Mouse (Mus musculus): ENCODE data around the gene Ddi2.

The Ddi2 gene

DNA sequence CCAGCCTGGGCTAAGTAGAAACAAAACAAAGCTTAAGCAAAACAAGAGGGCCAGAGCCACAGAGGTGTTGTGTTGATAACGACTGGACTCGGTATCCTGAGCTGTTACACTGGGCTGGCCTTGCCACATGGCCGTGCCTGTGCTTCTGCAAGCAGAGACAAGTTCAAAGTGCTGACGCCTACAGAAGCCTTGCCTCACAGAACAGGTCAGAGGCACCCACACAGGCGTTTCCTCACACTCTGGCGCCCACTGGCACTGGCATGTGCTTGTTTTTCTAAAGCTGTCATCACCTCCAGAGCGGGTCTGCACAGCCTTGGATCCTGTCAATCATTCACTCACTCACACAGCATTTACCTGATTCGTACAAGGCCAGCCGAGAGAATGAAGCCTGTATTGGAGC lies 18.6 kb upstream of the Ddi2 start:
- DNase-seq (ENCODE audit: low spot score in 2 of 2): peak in 1 of 2 experiments; percentile 37

DNA sequence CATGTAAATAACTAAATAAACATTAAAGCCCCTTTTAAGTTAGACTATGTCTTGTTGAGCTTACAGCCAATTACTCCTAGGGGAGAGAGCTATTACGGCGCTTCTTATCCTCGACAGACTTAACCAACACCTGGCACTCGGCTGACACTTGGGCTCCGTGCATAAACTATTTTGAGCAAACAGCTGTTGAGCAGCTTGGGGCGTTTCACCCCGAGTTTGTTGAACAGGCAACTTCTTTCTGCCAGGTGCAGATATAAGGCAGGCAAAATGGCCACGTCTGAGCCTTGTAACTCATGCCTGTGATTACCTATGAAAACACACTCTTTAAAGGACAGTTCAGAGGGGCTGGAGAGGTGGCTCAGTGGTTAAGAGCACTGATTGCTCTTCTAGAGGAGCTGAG lies 14.8 kb upstream of the Ddi2 start:
- no peak for DNase-seq (ENCODE audit: low spot score in 2 of 2)

DNA sequence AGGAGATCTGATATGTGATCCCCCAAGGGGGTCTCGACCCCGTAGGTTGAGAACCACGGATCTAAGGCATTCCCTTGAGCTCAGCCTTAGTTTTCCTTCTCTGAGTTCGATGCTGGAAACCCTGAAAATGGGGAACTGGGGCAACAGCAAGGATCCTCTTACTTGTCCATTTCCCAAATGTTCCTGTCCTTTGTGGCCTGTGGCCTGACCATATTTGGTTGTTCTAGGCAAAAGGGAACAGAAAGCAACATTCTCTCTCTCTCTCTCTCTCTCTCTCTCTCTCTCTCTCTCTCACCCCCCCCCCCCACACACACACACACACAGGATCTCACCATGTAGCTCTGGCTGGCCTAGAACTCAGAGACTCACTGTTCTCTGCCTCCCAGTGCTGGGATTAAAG lies 13.6 kb upstream of the Ddi2 start:
- no peak for DNase-seq (ENCODE audit: low spot score in 2 of 2)

DNA sequence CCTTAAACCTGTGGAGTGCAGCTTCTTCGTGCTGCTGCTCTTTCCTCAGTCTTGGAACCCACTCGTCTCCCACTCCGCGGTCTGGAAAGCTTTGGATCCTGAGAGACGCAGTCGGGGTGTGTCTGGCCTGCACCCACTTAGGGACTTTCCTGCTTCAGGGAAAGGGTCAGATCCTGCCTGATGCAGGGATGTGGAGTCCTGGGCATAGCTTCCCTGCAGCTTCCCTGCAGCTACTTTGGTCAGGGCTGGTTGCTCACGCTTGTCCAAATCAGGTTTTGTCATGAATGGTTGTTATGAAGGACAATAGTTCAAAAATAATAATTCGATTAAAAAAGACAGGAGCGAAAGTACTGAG lies 12.0 kb upstream of the Ddi2 start:
- DNase-seq (ENCODE audit: low spot score in 2 of 2): no peak

DNA sequence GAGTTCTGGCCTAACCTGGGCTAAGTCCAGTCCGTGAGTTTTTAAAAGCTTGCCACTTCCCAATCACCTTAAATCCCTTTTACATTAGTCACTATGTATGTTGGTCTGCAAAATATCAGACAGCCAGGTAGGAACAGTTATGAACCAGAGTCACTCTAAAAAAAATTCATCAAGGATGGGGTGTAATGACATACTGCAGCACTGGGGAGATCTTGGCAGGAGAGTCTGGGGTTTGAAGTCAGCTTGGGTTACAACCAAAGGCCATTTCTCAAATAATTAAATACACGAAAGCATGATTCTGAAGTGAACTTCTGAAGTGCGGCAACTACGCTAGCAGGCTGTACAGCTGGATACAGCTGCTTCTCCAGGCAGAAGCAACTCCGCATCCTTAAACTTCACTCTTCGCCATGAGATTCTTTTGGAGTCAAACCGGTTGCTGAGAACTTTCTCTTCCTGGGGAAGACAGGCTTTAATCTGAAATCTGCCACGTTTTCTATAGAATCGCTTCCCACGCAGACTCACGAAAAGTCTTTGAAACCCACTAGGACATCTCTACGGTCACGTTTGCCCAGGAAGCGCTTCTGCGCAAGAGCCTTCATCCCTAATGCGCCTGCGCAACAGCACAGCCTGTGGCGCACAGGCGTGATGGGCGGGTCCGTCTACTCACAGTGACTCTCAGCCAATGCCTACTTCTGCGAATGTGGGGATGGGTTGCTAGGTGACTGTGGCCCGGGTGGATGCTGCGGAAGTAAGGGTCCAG lies 11.4 kb upstream of the Ddi2 start:
- peak; percentile 83 for DNase-seq (ENCODE audit: low spot score in 2 of 2)

DNA sequence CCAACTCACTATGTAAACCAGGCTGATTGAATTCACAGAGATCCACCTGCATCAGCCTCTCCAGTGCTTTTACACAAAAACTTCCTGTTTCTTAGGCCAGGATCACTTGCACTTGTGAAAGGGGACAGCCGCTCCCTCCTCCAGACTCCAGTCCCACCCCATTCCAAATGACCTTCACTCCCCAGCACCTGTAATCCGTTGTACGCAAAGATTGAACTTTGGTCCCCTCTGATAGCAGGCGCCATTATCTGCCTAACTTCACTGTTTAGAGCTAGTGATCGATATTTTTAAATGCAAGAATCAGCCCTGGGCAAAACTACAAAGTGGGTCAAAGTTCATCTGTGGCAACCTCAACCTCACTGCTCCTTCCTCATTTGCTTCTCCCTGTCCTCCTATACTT lies 8.5 kb upstream of the Ddi2 start:
- DNase-seq (ENCODE audit: low spot score in 2 of 2): no peak

DNA sequence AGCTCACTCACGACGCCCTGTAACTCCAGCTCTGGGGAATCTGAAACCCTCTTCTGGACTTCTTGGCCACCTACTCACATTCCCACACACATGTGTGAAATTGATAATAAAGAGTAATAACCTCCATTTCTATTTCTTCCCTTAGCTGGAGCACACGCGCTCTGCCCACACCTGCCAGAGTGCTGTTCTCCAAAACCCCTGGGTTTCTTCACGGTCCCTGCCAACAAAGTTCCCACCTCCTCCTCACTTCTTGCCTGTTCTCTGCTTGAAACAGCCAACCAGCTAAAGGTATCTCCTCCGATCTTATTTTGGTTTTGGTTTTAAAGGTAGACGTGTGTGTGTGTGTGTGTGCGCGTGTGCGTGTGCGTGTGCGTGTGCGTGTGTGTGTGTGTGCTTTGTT lies 7.2 kb upstream of the Ddi2 start:
- no peak for DNase-seq (ENCODE audit: low spot score in 2 of 2)

DNA sequence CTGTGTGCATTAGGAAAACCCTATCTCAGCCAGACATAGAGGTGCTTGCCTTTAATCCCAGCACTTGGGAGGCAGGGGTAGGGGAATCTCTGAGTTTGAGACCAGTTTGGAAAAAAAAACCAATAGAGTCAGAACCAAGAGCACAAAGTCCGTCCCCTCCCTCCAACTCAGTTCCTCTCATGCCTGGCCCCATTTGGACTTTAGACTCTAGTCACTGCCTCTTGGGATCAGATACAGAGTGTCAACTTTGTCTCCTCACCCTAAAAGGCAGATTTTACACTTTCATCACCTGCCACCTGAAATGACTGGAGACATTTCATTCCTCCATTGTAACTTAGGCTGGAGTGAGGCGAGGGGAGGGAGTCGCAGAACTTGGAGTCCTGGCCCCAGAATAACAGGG lies 6.0 kb upstream of the Ddi2 start:
- no peak for DNase-seq (ENCODE audit: low spot score in 2 of 2)

DNA sequence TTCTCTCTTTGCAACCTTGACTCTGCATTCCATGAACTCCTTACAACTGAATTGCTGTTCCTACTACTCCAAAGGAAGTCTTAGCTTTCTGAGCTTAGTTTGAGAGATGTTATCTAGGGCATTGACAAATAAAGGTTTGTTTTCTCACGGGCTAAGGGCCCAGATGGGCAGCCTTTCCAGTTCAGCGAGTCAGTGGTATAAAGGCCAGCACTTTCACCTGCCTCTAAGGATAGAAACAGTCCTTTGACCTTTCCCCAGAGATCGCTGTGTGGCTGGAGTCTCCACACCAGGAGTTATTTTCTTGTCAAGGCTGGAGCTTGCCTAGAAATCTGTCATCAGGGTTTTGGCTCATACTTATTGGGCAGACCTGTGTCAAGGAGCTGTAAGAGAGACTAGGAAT lies 2.5 kb upstream of the Ddi2 start:
- no peak for DNase-seq (ENCODE audit: low spot score in 2 of 2)

DNA sequence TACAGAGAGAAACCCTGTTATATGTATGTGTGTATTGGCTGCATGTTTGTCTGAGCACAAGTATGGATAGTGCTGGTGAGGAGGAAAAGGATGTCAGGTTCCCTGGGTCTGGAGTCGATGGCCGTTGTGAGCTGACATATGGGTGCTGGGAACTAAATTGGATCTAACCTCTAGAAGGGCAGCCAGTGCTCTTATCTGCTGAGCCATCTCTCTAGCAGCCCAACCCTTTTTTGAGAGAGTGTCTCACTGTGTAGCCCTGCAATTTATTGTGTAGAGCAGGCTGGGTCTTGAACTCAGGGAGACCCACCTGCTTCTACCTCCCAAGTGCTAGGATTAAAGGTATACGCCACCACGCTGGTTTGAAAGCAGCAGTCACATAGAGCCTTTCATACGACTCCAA lies 2.1 kb upstream of the Ddi2 start:
- DNase-seq (ENCODE audit: low spot score in 2 of 2): no peak

DNA sequence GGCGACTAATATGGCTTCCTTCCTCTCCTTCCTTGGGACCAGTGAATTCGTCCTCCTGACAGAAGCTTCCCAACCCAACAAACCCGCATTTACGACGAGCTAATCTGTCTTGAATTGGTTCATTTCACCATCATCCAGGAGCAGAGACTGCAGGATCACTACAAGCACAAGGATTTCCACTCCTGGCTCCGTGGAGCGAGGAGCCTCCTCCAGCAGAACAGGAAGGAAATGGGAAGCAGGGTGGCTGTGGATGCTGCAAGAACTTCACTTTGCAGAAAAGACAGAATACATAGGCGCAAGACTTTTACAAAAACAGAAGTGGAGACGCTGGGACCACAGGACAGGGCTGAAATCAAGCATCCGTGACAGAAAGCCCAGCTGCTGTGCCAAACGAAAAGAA lies 1.4 kb upstream of the Ddi2 start:
- DNase-seq (ENCODE audit: low spot score in 2 of 2): no peak

DNA sequence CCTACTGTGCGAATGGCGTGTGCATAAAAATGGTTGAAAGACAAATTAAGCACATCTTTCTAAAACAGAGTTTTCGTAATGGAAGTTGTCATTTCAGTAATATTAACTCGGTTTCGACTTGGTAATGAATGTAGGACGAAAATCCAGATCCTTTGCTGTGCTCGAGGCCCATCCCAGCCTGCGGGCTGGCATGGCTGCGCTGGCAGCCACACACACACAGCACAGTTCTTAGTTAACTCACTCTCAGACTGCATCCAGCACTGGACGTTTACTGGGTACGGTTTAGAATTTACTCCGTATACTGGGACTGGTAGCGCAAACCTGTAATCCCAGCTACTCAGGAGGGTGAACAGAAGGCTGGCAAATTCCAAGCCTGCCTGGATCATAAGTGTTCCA lies 452 bp upstream of the Ddi2 start:
- no peak for DNase-seq (ENCODE audit: low spot score in 2 of 2)

DNA sequence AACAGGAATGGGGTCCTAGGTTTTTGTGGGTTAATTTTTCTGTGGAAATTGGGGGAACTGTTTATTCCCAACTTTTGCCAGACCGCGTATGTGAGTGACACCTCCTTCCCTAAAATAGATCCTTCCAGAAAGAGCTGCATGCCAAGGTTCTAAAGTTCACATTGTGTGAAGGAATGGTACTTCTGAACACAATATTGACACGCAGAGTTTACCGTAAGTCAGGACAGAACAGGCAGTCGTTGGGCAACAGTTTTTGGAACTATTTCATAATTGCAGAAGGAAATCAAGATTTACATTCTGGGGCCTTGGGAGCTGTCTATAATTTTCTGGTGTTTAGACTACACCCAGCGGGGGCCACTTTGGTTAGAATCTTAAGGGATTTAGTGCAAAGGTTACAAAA lies 1.3 kb downstream of the Ddi2 start:
- no peak for DNase-seq (ENCODE audit: low spot score in 2 of 2)

DNA sequence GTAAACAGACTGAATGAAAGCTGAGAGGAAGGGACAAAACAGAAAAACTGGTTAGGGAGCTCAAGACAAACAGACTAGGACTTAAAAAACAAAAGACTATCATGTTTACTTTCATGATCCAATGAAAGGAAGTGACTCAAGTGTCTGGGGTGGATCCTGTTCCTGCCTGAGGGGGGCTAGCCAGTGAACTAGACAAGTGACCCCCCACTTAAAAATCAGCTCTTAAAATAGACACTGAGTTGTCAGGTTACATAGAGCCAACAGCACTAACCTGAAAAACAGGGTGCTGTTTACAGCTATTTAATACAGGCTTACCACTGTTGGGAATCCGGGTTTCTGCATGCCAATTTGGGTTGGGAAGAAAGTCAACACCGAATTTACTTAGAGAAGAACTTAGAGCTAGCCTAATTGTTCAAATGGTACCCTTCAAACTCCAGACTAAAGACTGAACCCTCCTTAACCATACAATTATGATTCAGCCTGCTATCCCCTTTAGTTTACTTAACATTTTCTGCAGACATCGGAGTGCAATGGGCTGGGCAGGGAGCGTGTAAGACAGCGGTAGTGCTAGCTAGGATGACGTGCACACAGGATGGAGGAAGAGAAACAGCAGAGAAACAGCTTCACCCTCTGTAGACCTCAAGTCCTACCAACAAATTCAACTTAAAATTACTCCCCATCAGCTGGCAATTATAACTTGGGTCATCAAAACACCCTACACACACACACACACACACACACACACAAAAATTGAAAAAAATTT lies 2.3 kb downstream of the Ddi2 start:
- DNase-seq (ENCODE audit: low spot score in 2 of 2): no peak

DNA sequence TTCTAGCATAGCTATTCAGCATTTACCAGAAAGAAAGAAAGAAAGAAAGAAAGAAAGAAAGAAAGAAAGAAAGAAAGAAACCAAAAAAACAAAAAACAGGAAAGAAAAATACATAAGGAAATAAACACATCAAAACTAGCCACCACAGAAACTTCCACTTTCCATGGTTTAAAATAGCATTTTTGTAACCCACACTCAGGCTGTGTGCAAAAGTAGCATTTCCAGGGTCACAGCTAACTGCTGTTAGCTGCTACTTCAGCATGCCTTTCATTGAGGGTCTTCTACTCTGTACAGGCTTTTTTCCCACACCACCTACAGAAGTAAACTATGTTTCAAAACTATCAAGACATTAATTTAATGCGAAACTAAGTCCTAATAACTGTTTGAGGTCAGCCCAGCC lies 3.9 kb downstream of the Ddi2 start:
- DNase-seq (ENCODE audit: low spot score in 2 of 2): no peak

DNA sequence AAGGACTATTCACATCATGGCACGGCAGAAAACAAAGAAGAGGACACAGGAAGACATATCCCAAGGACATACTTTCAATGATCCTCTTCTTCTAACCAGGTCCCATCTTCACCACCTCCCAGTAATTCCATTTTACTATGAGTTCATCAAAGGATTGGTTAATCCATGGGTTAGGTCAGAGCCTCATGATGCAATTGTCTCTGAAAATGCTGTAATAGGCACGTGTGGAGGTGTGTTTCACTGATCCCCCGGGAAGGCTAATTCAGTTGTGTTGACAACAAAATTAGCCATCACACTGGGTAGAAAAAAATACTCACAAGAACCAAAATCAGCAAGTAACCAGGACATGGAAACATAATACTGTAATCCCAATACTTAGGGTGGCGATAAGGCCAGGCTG lies 5.6 kb downstream of the Ddi2 start:
- DNase-seq (ENCODE audit: low spot score in 2 of 2): no peak

DNA sequence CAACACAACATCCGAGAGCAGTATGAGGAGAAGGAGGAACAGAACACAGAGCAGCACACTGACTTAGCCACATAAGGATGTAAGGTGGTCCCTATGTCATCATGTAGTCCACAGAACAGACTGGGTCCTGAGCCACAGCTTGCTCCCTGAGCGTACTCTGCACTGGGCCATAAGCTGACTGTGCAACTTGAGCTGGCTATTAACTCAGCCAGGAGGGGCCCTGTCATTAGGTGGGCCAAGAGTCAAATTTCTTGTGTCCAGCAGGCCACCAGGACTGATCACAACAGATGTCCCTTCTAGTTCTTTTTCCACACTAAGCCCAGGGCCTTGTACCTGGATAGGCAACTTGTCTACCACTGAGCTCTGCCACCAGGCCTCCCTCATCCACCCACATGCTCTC lies 8.2 kb downstream of the Ddi2 start:
- no peak for DNase-seq (ENCODE audit: low spot score in 2 of 2)

DNA sequence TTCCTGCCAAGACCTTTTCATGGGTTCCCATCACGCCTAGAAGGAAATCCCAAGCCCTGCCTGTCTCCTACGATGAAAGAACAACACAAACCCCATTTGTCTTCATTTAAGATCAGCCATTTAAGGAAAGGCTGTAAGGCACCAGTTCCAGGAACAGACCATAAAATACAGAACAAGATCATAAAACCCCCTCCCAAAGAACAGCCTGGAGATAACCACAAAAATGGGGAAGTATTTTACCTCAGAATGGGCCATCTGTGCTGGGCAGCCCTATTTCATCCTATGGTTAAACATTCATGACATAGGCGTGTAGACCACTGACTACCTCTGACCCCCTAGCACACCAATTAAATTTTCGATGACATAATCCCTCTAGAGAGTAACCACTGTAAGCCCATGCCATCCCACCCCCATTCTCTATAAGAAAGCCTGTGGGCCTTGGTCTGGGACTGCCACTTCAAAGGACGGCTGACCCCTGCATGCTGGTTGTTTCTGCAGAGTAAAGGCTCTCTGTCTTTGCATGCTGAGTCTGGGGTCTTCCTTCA lies 9.5 kb downstream of the Ddi2 start:
- no peak for DNase-seq (ENCODE audit: low spot score in 2 of 2)

DNA sequence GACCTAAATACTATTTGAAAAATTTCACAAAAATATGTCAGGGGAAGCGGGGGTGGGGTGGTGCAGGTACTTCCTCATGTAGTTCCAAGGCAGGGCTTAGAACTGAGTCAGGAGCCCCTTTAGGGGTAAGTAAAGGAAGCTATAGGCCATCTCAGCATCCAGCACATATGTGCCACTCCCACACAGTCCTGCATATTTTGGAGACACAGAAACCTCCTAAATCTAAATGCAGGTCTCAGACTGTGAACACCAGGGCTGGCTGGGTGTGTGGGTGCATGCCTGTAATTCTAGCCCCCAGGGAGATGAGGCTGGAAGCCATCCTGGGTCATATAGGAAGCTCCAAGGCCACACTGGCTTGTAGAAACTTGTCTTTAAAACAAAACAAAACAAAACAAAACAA lies 12.0 kb downstream of the Ddi2 start:
- no peak for DNase-seq (ENCODE audit: low spot score in 2 of 2)

DNA sequence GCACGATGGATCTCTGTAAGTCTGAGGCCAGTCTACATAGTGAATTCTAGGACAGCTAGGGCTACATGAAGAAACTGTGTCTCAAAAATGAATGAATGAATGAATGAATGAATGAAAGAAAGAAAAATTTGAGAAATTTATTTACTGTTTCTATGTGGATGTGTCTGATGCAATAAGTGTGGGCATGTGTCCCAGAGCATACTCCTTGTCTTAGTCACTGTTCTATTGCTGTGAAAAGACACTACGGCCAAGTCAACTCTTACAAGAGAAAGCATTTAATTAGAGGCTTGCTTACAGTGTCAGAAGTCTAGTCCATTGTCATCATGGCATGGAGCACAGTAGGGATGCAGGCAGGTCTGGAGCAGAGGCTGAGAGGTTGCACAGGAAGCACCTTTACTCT lies 14.2 kb downstream of the Ddi2 start:
- DNase-seq (ENCODE audit: low spot score in 2 of 2): no peak

DNA sequence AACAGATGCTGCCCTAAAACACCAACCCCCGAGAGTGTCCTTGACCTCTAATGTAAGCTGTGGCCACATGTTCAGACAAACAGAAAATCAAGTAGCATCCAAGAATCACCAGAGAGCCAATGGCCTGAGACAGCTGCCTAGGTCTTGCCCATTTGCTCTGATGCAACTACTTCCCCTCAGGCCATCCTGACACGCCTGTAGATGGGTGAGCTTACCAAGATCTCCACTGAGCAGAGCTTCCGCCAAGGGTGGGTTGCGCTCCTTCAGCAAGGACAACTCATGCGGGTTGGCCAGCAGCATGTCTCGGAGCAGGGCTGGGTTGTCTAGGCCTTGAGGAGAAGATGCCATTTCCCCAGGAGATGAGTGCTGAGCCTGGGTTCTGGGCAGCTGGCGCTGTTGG lies 15.2 kb downstream of the Ddi2 start:
- DNase-seq (ENCODE audit: low spot score in 2 of 2): no peak

DNA sequence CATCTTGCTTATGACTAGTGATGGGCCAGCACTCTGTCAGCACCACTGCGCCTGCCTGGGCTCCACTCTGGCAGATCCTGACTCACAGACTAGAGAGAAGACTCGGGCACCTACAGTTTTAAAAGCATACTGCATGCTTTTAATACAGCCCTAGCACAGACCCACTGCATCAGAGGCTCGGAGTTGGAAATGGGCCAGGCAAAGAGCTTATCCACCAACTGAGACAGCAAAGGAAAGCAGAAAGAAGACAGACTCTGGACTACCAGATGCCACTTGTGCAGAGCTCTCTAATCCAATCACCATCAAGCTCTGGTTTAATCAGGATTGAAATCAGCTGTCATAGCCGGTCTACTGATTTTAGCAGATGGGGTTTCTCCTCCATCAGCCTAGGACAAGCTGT lies 17.9 kb downstream of the Ddi2 start:
- no peak for DNase-seq (ENCODE audit: low spot score in 2 of 2)

DNA sequence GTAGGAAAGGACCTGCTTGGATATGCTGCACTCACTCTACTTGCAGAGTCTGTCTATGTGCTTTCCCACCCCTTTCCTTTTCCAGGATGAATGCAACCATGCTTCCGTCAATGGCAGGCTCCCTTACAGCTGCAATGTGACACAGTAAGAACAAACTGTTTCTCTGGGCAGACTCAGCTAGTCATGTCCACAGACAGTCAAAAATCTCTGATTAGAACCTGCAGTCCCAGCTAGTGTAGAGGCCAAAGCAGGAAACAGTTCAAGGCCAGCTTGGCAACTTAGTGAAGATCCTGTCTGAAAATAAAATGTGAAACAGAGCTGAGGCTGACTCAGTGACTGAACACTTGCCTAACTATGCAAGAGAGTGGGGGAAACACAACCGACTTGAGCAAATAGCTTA lies 18.6 kb downstream of the Ddi2 start:
- DNase-seq (ENCODE audit: low spot score in 2 of 2): no peak

DNA sequence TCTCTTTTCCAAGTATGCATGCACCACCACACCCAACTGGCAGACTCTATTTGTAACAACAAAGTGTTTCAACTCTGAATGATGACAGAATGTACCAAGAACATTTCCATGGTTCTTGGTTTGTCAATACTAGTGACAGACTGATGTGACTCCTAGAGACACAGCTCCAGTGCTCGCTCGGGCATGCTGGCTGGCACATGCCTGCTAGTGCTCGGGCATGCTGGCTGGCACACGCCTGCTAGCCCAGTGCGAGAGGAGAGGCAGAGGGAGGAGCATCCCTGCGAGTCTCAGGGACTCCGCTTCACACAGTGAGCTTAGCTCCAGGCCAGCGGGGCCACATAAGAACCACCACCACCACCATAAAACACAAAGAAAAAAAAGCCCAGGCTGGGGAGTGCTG lies 28.5 kb downstream of the Ddi2 start:
- DNase-seq (ENCODE audit: low spot score in 2 of 2): no peak

All from urinary bladder, postnatal 4 days (tissue).